Mouse (Mus musculus) ES-E14 (cell line): ENCODE measurements at regions not wholly inside any gene's neighbourhood (a gene's known extent, or its start where the extent isn't known, plus 50 kb on each side); places are given as distances from the start of the nearest gene placed in this dataset.

ENCODE experiments used
- DNase-seq: peaks from one replicate; pipeline ENCODE4 v3.0.0-alpha.2; 2013; ENCODE audit warnings: low read depth, low spot score
- H3K27ac ChIP-seq: 2 replicates; pipeline ENCODE4 v1.5.1; 2012; ENCODE audit warnings: low read depth, mild to moderate bottlenecking, low read length, moderate library complexity, mixed read lengths; ENCODE audit not compliant: poor library complexity, insufficient read depth, severe bottlenecking
- H3K36me3 ChIP-seq: 2 replicates; pipeline ENCODE4 v1.6.1; 2012; ENCODE audit warnings: mild to moderate bottlenecking, low read length, moderate library complexity, mixed read lengths; ENCODE audit not compliant: control insufficient read depth, poor library complexity, insufficient read depth, severe bottlenecking
- H3K4me1 ChIP-seq, 2 experiments: fragments of 150-350 bp in 1 of 2; sonication (generic) in 1 of 2; 2 replicates each; pipeline ENCODE4 v1.6.1; 2012; ENCODE audit warnings: low read length in 2 of 2, mild to moderate bottlenecking in 1 of 2, mixed read lengths in 1 of 2; ENCODE audit not compliant: control insufficient read depth in 2 of 2, insufficient read depth in 2 of 2, poor library complexity in 1 of 2
- H3K4me3 ChIP-seq, 2 experiments: fragments of 150-350 bp in 1 of 2; sonication (generic) in 1 of 2; 2 replicates each; pipeline ENCODE4 v1.5.1; 2012; ENCODE audit warnings: low read length in 2 of 2, low read depth in 1 of 2, mild to moderate bottlenecking in 1 of 2, mixed read lengths in 1 of 2; ENCODE audit not compliant: insufficient read depth in 1 of 2, poor library complexity in 1 of 2, severe bottlenecking in 1 of 2
- H3K9ac ChIP-seq: 2 replicates; pipeline ENCODE4 v1.6.1; 2012; ENCODE audit warnings: low read depth, mild to moderate bottlenecking, low read length, mixed read lengths; ENCODE audit not compliant: poor library complexity, insufficient read depth, severe bottlenecking
- H3K9me3 ChIP-seq: fragments of 150-350 bp; sonication (generic); 2 replicates; pipeline ENCODE4 v1.6.1; 2012; ENCODE audit warnings: low read depth, mild to moderate bottlenecking, low read length; ENCODE audit not compliant: control insufficient read depth, insufficient read depth
- CHD2 ChIP-seq: IDR thresholded peaks from 2 replicates; pipeline ENCODE4 v1.6.1; 2014; ENCODE audit warnings: mild to moderate bottlenecking, low read depth, low read length, inconsistent platforms
- HCFC1 ChIP-seq: IDR thresholded peaks from 2 replicates; pipeline ENCODE4 v1.6.1; 2012; ENCODE audit warnings: low read length, inconsistent platforms, borderline replicate concordance; ENCODE audit not compliant: insufficient read depth
- MAFK ChIP-seq: IDR thresholded peaks from 2 replicates; pipeline ENCODE4 v1.6.1; 2014; ENCODE audit warnings: mild to moderate bottlenecking, low read depth, low read length, inconsistent platforms; ENCODE audit not compliant: insufficient read depth
- ZC3H11A ChIP-seq: IDR thresholded peaks from 2 replicates; pipeline ENCODE4 v1.6.1; 2012; ENCODE audit warnings: low read depth, mild to moderate bottlenecking, inconsistent platforms, low read length, borderline replicate concordance
- ZNF384 ChIP-seq: IDR thresholded peaks from 2 replicates; pipeline ENCODE4 v1.6.1; 2012; ENCODE audit warnings: low read depth, low read length, inconsistent platforms
- in situ Hi-C, 2 experiments: fragments of 600-800 bp; cut with MboI; formaldehyde crosslinking; loops; one replicate each; pipeline ENCODE4 v1.15.1; 2025; ENCODE audit warnings: low sequenced_read_pairs in 2 of 2, inconsistent platforms in 1 of 2; ENCODE audit not compliant: unreplicated experiment in 2 of 2

GRCm38 (mm10) chr8:89583091-89583490 lies 539.1 kb upstream of the Sall1 start:
- Histone ChIP-seq H3K9me3 (no peaks in the 10 kb centered on the region), H3K4me1 (peaks cover 0 to 3% of the 10 kb centered on the region in 2 experiments; a peak in 2 of 4 replicates), H3K9ac (no peak overlapping the region), H3K36me3 (no peaks in the 10 kb centered on the region), H3K27ac (no peak overlapping the region; the same call in 1 of the 2 replicates), H3K4me3 (no peak overlapping the region)
- no peak for DNase-seq
- TF ChIP-seq ZNF384: no peak
- TF ChIP-seq ZC3H11A: no peak
- no peak for TF ChIP-seq CHD2
- no peak for TF ChIP-seq HCFC1
- TF ChIP-seq MAFK: no peak
- in situ Hi-C loops: no loop called here

DNA sequence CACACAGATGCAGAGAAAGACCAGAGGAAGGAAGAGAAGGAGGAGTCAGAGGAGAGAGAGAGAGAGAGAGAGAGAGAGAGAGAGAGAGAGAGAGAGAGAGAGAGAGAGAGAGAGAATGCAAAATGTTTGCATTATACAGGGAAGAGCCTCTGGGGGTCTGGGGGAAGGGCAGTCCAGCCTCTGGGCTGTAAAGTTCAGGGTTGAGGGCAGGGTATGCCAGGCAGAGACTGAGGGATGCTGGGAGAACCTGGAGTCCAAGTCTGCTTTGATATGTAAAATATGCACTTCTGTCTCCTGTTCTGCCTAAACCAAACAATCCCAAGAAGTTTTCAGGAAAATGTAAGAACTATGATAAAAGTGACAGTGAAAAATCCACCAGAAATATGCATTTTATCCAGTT lies 538.6 kb upstream of the Sall1 start:
- in situ Hi-C loops: no loop called here

DNA sequence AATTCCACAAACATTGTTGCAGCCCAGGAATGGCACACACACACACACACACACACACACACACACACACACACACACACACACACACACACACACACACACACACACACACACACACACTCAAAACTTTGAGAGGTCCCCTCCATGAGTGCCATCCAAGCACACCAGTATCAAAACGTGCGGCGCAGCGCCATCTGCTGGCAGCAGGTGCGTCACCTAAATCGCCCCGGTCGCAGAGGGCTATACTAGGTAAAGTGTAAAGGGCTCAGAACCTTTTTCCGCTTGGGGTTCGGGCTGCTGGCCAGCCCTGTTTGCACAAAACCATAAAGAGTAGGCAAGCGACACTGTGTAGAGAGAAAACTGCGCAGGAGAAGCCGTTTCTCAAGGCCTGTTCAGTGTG lies 527.9 kb upstream of the Sall1 start:
- in situ Hi-C loops: no loop called here
- Histone ChIP-seq H3K9ac (no peak overlapping the region), H3K9me3 (no peaks in the 10 kb centered on the region), H3K27ac (no peak overlapping the region), H3K4me1 (no peaks in the 10 kb centered on the region; a peak in 1 of 4 replicates), H3K36me3 (no peaks in the 10 kb centered on the region), H3K4me3 (peak overlapping the region in 1 of 2 experiments; percentile 5; a peak in 1 of 4 replicates)
- no peak for TF ChIP-seq ZNF384
- peak; percentile 84 for TF ChIP-seq ZC3H11A
- peak; percentile 74 for DNase-seq

More for the DNA sequence above, 538.6 kb upstream of the Sall1 start:
- no peak overlapping the region for H3K4me3 ChIP-seq
- H3K4me1 ChIP-seq: peaks cover 0 to 3% of the 10 kb centered on the region in 2 experiments; a peak in 2 of 4 replicates
- no peak for TF ChIP-seq MAFK
- TF ChIP-seq HCFC1: no peak
- no peak for TF ChIP-seq CHD2
- no peak for TF ChIP-seq ZC3H11A
- TF ChIP-seq ZNF384: no peak
- H3K9ac ChIP-seq: no peak overlapping the region
- no peaks in the 10 kb centered on the region for H3K36me3 ChIP-seq
- no peak overlapping the region; the same call in 1 of the 2 replicates for H3K27ac ChIP-seq
- DNase-seq: no peak
- H3K9me3 ChIP-seq: no peaks in the 10 kb centered on the region

DNA sequence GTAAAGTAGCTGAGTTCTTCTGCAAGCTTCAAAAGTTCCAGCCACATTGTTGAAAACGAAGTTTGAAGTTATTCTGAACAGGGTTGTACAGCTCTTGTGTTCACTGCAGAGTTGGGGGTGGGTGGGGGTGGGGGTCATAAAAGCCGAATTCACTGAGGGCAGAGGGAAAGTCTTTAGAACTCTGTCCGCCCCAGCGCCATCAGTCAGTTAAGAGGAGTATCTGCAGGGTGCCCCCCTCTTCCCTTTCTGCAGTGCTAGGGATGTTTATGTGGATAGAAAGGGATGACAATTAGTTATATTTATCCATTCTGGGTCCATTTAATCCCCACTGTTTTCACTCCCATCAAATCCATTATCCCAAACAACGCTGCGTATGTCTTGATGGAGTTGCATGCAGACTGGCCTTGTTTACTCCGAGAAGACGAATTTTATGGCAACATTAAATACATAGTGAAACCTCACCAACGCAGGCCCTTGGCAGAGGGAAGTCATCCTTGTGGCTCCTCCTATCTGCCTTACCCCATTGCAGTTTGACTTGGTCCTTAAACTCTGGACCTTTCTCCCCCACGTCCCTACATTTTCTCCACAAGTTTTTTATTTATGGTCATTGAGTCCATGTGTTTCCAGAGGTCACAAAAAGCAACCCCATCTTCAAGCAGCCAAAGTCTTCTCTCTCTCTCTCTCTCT lies 526.8 kb upstream of the Sall1 start:
- H3K36me3 ChIP-seq: no peaks in the 10 kb centered on the region
- no peak overlapping the region for H3K9ac ChIP-seq
- DNase-seq: no peak
- no peaks in the 10 kb centered on the region for H3K9me3 ChIP-seq
- H3K4me3 ChIP-seq: no peak overlapping the region
- no peak for TF ChIP-seq HCFC1
- no peak for TF ChIP-seq ZC3H11A
- TF ChIP-seq MAFK: no peak
- TF ChIP-seq CHD2: no peak
- TF ChIP-seq ZNF384: no peak
- in situ Hi-C loops: no loop called here
- H3K27ac ChIP-seq: no peak overlapping the region
- no peaks in the 10 kb centered on the region; a peak in 1 of 4 replicates for H3K4me1 ChIP-seq

DNA sequence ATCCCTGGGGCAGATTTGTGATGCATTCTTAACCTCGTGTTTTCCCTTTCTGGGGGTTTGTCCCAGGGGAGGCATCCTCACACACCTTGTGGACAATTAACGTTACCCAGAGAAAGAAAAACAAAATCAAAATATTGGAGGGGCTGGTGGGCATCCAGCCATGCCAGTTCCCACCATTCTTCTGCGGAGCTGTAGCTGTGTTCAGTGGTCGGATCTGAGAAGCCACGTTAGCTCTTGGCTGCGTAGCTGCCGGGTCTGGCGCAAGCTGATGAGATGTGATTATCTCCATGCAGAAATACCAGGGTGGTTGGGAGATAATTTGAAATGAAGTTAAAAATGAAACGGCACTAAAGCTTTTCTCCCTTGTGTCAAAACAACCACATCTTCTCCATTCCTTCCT lies 525.4 kb upstream of the Sall1 start:
- no peak overlapping the region for H3K9ac ChIP-seq
- H3K27ac ChIP-seq: no peak overlapping the region
- in situ Hi-C loops: no loop called here
- no peak overlapping the region for H3K4me3 ChIP-seq
- DNase-seq: no peak
- H3K36me3 ChIP-seq: no peaks in the 10 kb centered on the region
- H3K9me3 ChIP-seq: no peaks in the 10 kb centered on the region
- TF ChIP-seq MAFK (no peak), CHD2 (no peak), ZC3H11A (no peak), ZNF384 (no peak), HCFC1 (no peak)
- H3K4me1 ChIP-seq: peaks cover 0 to 2% of the 10 kb centered on the region in 2 experiments; a peak in 1 of 4 replicates
